Mouse (Mus musculus) heart, embryonic 15.5 days (tissue): ENCODE measurements around the gene Polg2. TPM values are rescaled to one million over a fixed set of nuclear protein-coding genes. Genes with fewer than 3 reads are reported as not detected.

Experiments
- ATAC-seq: fragments of 200-750 bp; cut with Nextera tagmentation; replicated peaks from 2 replicates; pipeline ENCODE4 v1.8.0; 2017; ENCODE audit warnings: low read depth, moderate TSS enrichment; ENCODE audit not compliant: insufficient number of reproducible peaks, insufficient read depth, low FRiP score
- H3K27ac ChIP-seq: fragments of 300-500 bp; sonication (generic); 2 replicates; pipeline ENCODE4 v1.5.1; 2015; ENCODE audit warnings: mild to moderate bottlenecking, inconsistent platforms
- H3K27me3 ChIP-seq: fragments of 300-500 bp; sonication (generic); 2 replicates; pipeline ENCODE4 v1.6.1; 2015; ENCODE audit warnings: inconsistent platforms
- H3K36me3 ChIP-seq: fragments of 300-500 bp; sonication (generic); 2 replicates; pipeline ENCODE4 v1.6.1; 2015; ENCODE audit warnings: mild to moderate bottlenecking, inconsistent platforms
- H3K4me1 ChIP-seq: fragments of 300-500 bp; sonication (generic); replicated peaks from 2 replicates; pipeline ENCODE4 v1.6.1; 2015; ENCODE audit warnings: inconsistent platforms
- H3K4me2 ChIP-seq: fragments of 300-500 bp; sonication (generic); 2 replicates; pipeline ENCODE4 v1.6.1; 2015; ENCODE audit warnings: inconsistent platforms, mild to moderate bottlenecking, moderate library complexity
- H3K4me3 ChIP-seq: fragments of 300-500 bp; sonication (generic); 2 replicates; pipeline ENCODE4 v1.5.1; 2015; ENCODE audit warnings: mild to moderate bottlenecking, inconsistent platforms
- H3K9ac ChIP-seq: fragments of 300-500 bp; sonication (generic); 2 replicates; pipeline ENCODE4 v1.6.1; 2015; ENCODE audit warnings: mild to moderate bottlenecking, inconsistent platforms
- H3K9me3 ChIP-seq: fragments of 300-500 bp; sonication (generic); replicated peaks from 2 replicates; pipeline ENCODE4 v1.6.1; 2016; ENCODE audit warnings: inconsistent platforms
- WGBS: fragments of 180-500 bp; shearing (Covaris S2); methylation state at CpG from one replicate; pipeline ENCODE4 v1.1.7; 2015; ENCODE audit warnings: mixed read lengths; 5-methylcytosine and 5-hydroxymethylcytosine counted together
- microRNA-seq: library from miRNA; unstranded; fragments of <30 nt; microRNA quantifications from one replicate; pipeline ENCODE4, GENCODE M21; 2016
- polyA plus RNA-seq: library from polyadenylated mRNA; unstranded; fragments of >200 nt; fragmentation: Nextera tagmentation; extraction: Ambion mirVana; gene quantifications from 2 replicates; pipeline ENCODE4 v1.2.1, GENCODE M21; 2015

Polg2 gene
- polyA plus RNA-seq, 1 experiment from 2014 or later: 6.6 TPM

DNA sequence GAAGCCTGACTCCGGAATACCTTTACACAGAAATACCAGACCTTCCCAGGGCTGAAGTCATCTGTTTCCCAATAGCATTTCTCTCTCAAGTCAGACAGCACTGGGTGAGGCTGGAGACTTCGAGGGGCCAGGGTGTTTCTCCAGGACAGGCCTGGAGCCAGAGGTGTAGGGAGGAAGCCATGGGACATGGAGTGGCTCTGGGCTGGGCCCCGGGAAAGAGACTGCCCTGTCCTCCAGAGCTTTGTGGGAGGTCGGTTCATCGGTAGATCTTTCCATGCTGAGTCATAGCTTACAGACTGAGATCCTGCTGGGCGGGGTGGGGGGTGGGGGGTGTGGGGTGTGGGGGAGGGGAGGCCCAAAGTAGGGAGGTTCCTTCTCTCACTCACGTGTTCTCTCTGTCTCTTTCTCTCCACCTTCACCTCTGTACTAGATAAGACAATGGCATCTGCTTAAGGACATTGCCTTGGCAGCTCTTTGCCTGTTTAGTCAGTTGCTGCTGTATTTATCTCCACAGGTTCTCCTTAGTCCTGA, 56.4 kb downstream of the Polg2 start:
- Histone ChIP-seq H3K9me3 (no peaks in the 10 kb centered on the region), H3K4me2 (no peak overlapping the region), H3K4me3 (no peak overlapping the region), H3K36me3 (no peaks in the 10 kb centered on the region), H3K27ac (0 out of 2 replicates have a peak overlapping the region, but pooled peaks have one; percentile 9), H3K9ac (no peak overlapping the region), H3K27me3 (no peaks in the 10 kb centered on the region), H3K4me1 (peaks cover 10% of the 10 kb centered on the region)
- peak; percentile 78 for ATAC-seq
- 13% methylated on average over 7 of the region's 7 CpGs for WGBS

DNA sequence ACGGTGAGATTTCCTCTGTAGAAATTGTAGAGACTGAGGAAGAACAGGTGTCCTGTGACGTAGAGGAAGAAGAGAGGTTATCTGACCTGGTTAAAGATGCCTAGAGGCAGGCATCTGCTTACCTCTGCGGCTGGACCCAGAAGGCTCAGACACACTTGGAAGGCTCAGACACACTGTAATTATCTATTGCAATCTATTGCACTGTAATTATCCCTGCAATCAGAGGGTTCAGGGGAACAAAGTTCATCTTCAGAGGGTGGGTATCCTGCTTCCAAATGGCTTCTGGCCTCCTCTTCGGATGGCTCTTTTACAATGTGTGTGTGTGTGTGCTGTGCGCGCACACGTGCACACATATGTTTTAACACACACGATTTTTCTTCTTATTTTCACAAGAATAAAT, 59.0 kb downstream of the Polg2 start:
- Histone ChIP-seq H3K4me1 (peaks cover 10% of the 10 kb centered on the region), H3K27ac (no peak overlapping the region), H3K4me3 (no peak overlapping the region), H3K4me2 (no peak overlapping the region), H3K9ac (no peak overlapping the region), H3K9me3 (no peaks in the 10 kb centered on the region), H3K27me3 (no peaks in the 10 kb centered on the region), H3K36me3 (no peaks in the 10 kb centered on the region)
- 83% methylated on average over 8 of the region's 8 CpGs for WGBS
- ATAC-seq: no peak

Small RNAs within 50 kb of the gene (microRNA-seq; reads per million reads assigned to microRNA genes)
- gene Gm25994 (not detected), gene Mir3064 (9.7 reads per million, percentile 25 among the genes with 10 or more reads in this experiment)

Other genes with a start within 250 kb of the Polg2 start
- gene Tex2, start 166.1 kb downstream of the Polg2 start, polyA plus RNA-seq: 12.0 and 12.7 TPM in 2 replicates
- 69.2 and 78.7 TPM in 2 replicates for gene Pecam1, start 28.9 kb downstream of the Polg2 start, polyA plus RNA-seq
- 0.88 and 2.6 TPM in 2 replicates for gene Milr1, start 28.3 kb downstream of the Polg2 start, polyA plus RNA-seq
- 192 and 209 TPM in 2 replicates for gene Ddx5, start 9.6 kb upstream of the Polg2 start, polyA plus RNA-seq
- 12.7 and 14.8 TPM in 2 replicates for gene Cep95, start 9.7 kb upstream of the Polg2 start, polyA plus RNA-seq
- 8.9 and 10.7 TPM in 2 replicates for gene Smurf2, start 141.2 kb upstream of the Polg2 start, polyA plus RNA-seq
- 231 and 256 TPM in 2 replicates for gene Kpna2, start 220.0 kb upstream of the Polg2 start, polyA plus RNA-seq
- gene 1810010H24Rik, start 246.1 kb upstream of the Polg2 start, polyA plus RNA-seq: 3.1 and 3.2 TPM in 2 replicates